Mouse (Mus musculus): Measurements from ENCODE around the gene Ripply2. TPM values are rescaled to one million over a fixed set of nuclear protein-coding genes. Genes with fewer than 3 reads are reported as not detected.
"Not testable (repeated sequence)": the region's sequence is repeated elsewhere in the genome, so short reads cannot be mapped to it uniquely, and the experiment has no call there.

Gene Ripply2
- polyA plus RNA-seq (2015; fragmentation: Nextera tagmentation; extraction: Ambion mirVana), result 5.8 and 6.8 TPM in 2 replicates

GRCm38 (mm10) chr9:87015288-87015937, at the start of gene Ripply2:
Ripply2 (plus strand) TSS chr9:87015537.
- Histone ChIP-seq H3K9me3 (no peaks in the 10 kb centered on the region), H3K27ac (replicated peaks) (no peak within 1 kb of the TSS), H3K4me2 (replicated peaks) (peak within 1 kb of the TSS; percentile 90), H3K9ac (replicated peaks) (peak within 1 kb of the TSS; percentile 75), H3K27me3 (0 out of 2 replicates have a peak, but pooled peaks cover 3% of the 10 kb centered on the region), H3K4me3 (peak within 1 kb of the TSS; percentile 60), H3K36me3 (no peaks in the 10 kb centered on the region), H3K4me1 (peaks cover 10% of the 10 kb centered on the region)
- under 1% methylated on average over 70 of the region's 71 CpGs for WGBS
- ATAC-seq (replicated peaks), result peak; percentile 89

- not testable (repeated sequence) for H3K27ac ChIP-seq (replicated peaks); H3K4me2 ChIP-seq (replicated peaks); H3K4me3 ChIP-seq; ATAC-seq (replicated peaks); H3K27me3 ChIP-seq; H3K4me1 ChIP-seq; H3K9ac ChIP-seq (replicated peaks); H3K36me3 ChIP-seq; H3K9me3 ChIP-seq
Observed at GRCm38 (mm10) chr9:86972471-86972870, 42.9 kb upstream of the Ripply2 start.

GRCm38 (mm10) chr9:86973562-86973961, 41.8 kb upstream of the Ripply2 start:
- ATAC-seq (replicated peaks), result peak; percentile 82

GRCm38 (mm10) chr9:86976896-86977295, 38.4 kb upstream of the Ripply2 start:
- 69% methylated on average over 4 of the region's 4 CpGs for WGBS
- no peak overlapping the region for H3K27ac ChIP-seq (replicated peaks)
- no peak overlapping the region for H3K4me2 ChIP-seq (replicated peaks)
- no peak overlapping the region for H3K9ac ChIP-seq (replicated peaks)
- H3K4me3 ChIP-seq, result no peak overlapping the region
- ATAC-seq (replicated peaks), result no peak
- H3K9me3 ChIP-seq, result no peaks in the 10 kb centered on the region
- 0 out of 2 replicates have a peak, but pooled peaks cover 3% of the 10 kb centered on the region for H3K4me1 ChIP-seq
- no peaks in the 10 kb centered on the region for H3K36me3 ChIP-seq
- no peaks in the 10 kb centered on the region for H3K27me3 ChIP-seq

More at GRCm38 (mm10) chr9:86973562-86973961, 41.8 kb upstream of the Ripply2 start:
- Histone ChIP-seq H3K9me3 (no peaks in the 10 kb centered on the region), H3K4me1 (no peaks in the 10 kb centered on the region), H3K27ac (replicated peaks) (peak overlapping the region; percentile 57; the same call in 1 of the 2 replicates), H3K4me3 (no peak overlapping the region), H3K9ac (replicated peaks) (no peak overlapping the region), H3K27me3 (no peaks in the 10 kb centered on the region), H3K4me2 (replicated peaks) (no peak overlapping the region), H3K36me3 (no peaks in the 10 kb centered on the region)
- WGBS, result 48% methylated on average over 4 of the region's 4 CpGs

- Histone ChIP-seq H3K27me3 (no peaks in the 10 kb centered on the region), H3K4me3 (no peak overlapping the region), H3K9ac (replicated peaks) (no peak overlapping the region), H3K36me3 (no peaks in the 10 kb centered on the region), H3K4me2 (replicated peaks) (no peak overlapping the region), H3K27ac (replicated peaks) (no peak overlapping the region), H3K4me1 (0 out of 2 replicates have a peak, but pooled peaks cover 3% of the 10 kb centered on the region), H3K9me3 (no peaks in the 10 kb centered on the region)
- ATAC-seq (replicated peaks), result no peak
- 77% methylated on average over 7 of the region's 7 CpGs for WGBS
Observed at GRCm38 (mm10) chr9:86978257-86978907, 37.0 kb upstream of the Ripply2 start.

GRCm38 (mm10) chr9:86980048-86980447, 35.3 kb upstream of the Ripply2 start:
- Histone ChIP-seq H3K27ac (replicated peaks) (no peak overlapping the region), H3K4me2 (replicated peaks) (no peak overlapping the region), H3K36me3 (no peaks in the 10 kb centered on the region), H3K9me3 (no peaks in the 10 kb centered on the region), H3K9ac (replicated peaks) (no peak overlapping the region), H3K4me1 (0 out of 2 replicates have a peak, but pooled peaks cover 3% of the 10 kb centered on the region), H3K4me3 (no peak overlapping the region), H3K27me3 (no peaks in the 10 kb centered on the region)
- ATAC-seq (replicated peaks), result no peak

- Histone ChIP-seq H3K4me3 (no peak overlapping the region), H3K9me3 (no peaks in the 10 kb centered on the region), H3K4me1 (0 out of 2 replicates have a peak, but pooled peaks cover 3% of the 10 kb centered on the region), H3K27ac (replicated peaks) (no peak overlapping the region), H3K4me2 (replicated peaks) (no peak overlapping the region), H3K36me3 (no peaks in the 10 kb centered on the region), H3K9ac (replicated peaks) (no peak overlapping the region), H3K27me3 (no peaks in the 10 kb centered on the region)
- WGBS, result 54% methylated on average over 2 of the region's 2 CpGs
- peak; percentile 30; the same call in 1 of the 2 replicates for ATAC-seq (replicated peaks)
Observed at GRCm38 (mm10) chr9:86980942-86981341, 34.4 kb upstream of the Ripply2 start.

- Histone ChIP-seq H3K9me3 (no peaks in the 10 kb centered on the region), H3K4me3 (no peak overlapping the region), H3K4me2 (replicated peaks) (no peak overlapping the region), H3K27ac (replicated peaks) (no peak overlapping the region), H3K4me1 (0 out of 2 replicates have a peak, but pooled peaks cover 3% of the 10 kb centered on the region), H3K36me3 (no peaks in the 10 kb centered on the region), H3K27me3 (no peaks in the 10 kb centered on the region), H3K9ac (replicated peaks) (no peak overlapping the region)
- peak; percentile 37; the same call in 1 of the 2 replicates for ATAC-seq (replicated peaks)
- WGBS, result 20% methylated on average over 10 of the region's 10 CpGs
Observed at GRCm38 (mm10) chr9:86981551-86981950, 33.8 kb upstream of the Ripply2 start.

GRCm38 (mm10) chr9:86984583-86984982, 30.8 kb upstream of the Ripply2 start:
- no peak for ATAC-seq (replicated peaks)
- Histone ChIP-seq H3K9ac (replicated peaks) (no peak overlapping the region), H3K4me2 (replicated peaks) (no peak overlapping the region), H3K4me1 (0 out of 2 replicates have a peak, but pooled peaks cover 3% of the 10 kb centered on the region), H3K4me3 (no peak overlapping the region), H3K36me3 (no peaks in the 10 kb centered on the region), H3K27me3 (no peaks in the 10 kb centered on the region), H3K27ac (replicated peaks) (no peak overlapping the region), H3K9me3 (no peaks in the 10 kb centered on the region)
- 87% methylated on average over 3 of the region's 3 CpGs for WGBS

- WGBS, result 81% methylated on average over 6 of the region's 6 CpGs
- Histone ChIP-seq H3K9me3 (no peaks in the 10 kb centered on the region), H3K27ac (replicated peaks) (no peak overlapping the region), H3K4me2 (replicated peaks) (no peak overlapping the region), H3K4me1 (0 out of 2 replicates have a peak, but pooled peaks cover 3% of the 10 kb centered on the region), H3K4me3 (no peak overlapping the region), H3K36me3 (no peaks in the 10 kb centered on the region), H3K9ac (replicated peaks) (no peak overlapping the region), H3K27me3 (no peaks in the 10 kb centered on the region)
- ATAC-seq (replicated peaks), result no peak
Observed at GRCm38 (mm10) chr9:86985105-86985504, 30.2 kb upstream of the Ripply2 start.

- Histone ChIP-seq H3K4me1 (no peaks in the 10 kb centered on the region), H3K4me2 (replicated peaks) (no peak overlapping the region), H3K9ac (replicated peaks) (no peak overlapping the region), H3K27me3 (no peaks in the 10 kb centered on the region), H3K27ac (replicated peaks) (no peak overlapping the region), H3K9me3 (no peaks in the 10 kb centered on the region), H3K4me3 (no peak overlapping the region), H3K36me3 (no peaks in the 10 kb centered on the region)
- no peak for ATAC-seq (replicated peaks)
- 74% methylated on average over 7 of the region's 7 CpGs for WGBS
Observed at GRCm38 (mm10) chr9:86986703-86987296, 28.5 kb upstream of the Ripply2 start.

- Histone ChIP-seq H3K27ac (replicated peaks) (no peak overlapping the region), H3K4me2 (replicated peaks) (no peak overlapping the region), H3K36me3 (no peaks in the 10 kb centered on the region), H3K27me3 (no peaks in the 10 kb centered on the region), H3K4me3 (no peak overlapping the region), H3K4me1 (no peaks in the 10 kb centered on the region), H3K9me3 (no peaks in the 10 kb centered on the region), H3K9ac (replicated peaks) (no peak overlapping the region)
- no peak for ATAC-seq (replicated peaks)
Observed at GRCm38 (mm10) chr9:86989822-86990221, 25.5 kb upstream of the Ripply2 start.

All from forebrain, embryonic 15.5 days (tissue).